Mouse (Mus musculus) thymus, postnatal 10 days (tissue): ENCODE measurements around the gene Prss3.
"Not testable (repeated sequence)": the region's sequence is repeated elsewhere in the genome, so short reads cannot be mapped to it uniquely, and the experiment has no call there.

Experiments
- DNase-seq, 2 experiments: peaks; one replicate each; pipeline ENCODE4 v3.0.0; 2021; ENCODE audit warnings: low spot score in 2 of 2

The Prss3 gene

DNA sequence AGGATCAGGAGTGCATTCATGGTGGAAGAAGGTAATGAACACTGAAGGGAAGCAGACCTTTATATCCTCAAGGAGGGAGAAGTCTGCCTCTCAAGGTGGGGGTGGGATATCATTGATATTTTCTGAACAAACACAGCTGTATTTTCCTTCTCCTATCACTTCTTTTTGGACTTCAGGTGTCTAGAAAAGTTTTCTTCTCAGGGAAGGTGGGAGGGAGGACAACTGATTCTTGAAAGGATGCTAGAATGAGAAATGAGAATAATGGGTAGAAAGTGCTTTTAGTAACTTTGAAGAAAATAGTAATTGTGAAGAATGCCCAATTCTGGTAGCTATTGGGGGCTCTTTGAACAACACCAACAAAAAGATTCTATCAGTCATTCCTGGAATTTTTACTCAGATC lies at the start of gene Prss3:
TSS of gene Prss3 (minus strand) at position 101 of the 400 bp plus-strand sequence.
- DNase-seq, result not testable (repeated sequence)

DNA sequence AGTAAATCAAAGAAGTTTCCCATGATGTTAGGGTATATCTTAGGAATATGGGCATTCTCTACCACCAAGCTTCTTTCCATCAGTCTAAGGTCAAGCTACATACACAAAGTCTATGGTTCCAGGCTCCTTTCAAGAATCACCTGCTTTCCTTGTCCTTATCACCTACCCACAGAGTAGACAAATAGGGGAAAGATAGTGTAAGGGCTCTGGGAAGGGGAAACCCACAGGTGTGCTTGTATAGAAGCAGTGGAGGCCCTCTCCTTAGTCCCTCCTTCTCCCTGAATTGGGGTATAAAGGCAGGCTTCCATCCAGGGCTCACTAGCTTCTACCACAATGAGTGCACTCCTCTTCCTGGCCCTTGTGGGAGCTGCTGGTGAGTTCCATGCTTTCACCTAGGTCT lies 14.6 kb upstream of the Prss3 start, which contains the start of gene Gm5771:
TSS of gene Gm5771 (plus strand) at position 301 of the 400 bp plus-strand sequence.
- not testable (repeated sequence) for DNase-seq

DNA sequence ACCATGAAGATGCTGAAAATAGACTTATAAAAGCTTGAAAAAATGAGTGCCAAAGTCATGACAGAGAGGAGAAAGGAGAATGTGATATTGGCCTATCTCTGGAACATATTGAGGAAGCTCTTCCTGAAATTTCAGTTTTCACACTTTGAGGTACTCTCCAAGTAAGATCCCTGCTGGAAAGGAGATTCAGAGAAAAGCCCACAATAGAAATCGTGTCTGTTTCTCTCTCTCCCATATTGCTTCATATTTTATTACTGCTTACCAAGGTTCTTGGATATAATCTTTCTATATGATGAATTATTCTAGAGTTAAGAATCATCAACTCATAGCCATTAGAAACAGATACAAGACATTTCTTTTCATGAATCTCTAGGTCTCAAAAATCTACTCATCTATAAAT lies 14.2 kb upstream of the Prss3 start:
- not testable (repeated sequence) for DNase-seq

DNA sequence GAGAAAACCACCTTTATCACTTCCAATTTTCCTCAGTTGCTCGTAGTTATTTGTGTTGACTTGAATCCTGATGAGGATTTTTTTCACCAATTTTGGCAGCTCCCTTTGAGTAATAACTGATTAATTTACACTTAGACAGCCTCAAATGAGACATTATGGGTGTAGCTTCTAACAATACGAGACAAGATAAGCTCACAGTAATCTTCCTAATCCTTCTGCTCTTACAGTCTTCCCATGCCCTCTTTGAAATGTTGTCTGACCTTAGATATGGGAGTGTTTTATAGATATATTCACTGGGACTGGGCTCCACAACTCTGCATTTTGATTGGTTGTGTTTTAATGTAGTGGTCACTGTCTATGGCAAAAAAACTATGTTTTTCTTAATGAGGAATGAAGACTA lies 9.3 kb upstream of the Prss3 start:
- DNase-seq, result no peak

DNA sequence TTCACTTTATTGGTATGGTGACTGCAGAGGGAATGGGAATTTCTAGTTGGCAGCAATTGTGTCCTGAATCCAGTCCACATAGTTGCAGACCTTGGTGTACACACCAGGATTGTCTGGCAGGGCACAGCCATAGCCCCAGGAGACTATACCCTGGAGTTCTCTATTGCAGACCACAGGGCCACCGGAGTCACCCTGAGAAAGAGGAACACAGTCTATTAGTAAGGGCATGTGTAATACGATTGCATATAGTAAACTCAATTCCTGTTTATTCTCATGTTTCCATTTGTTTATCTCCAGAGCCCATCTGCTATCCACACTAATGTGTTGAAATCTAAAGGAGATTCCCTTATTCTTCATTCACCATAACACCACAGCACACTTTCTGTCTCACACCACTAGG lies 3.7 kb downstream of the Prss3 start:
- DNase-seq, result not testable (repeated sequence)

DNA sequence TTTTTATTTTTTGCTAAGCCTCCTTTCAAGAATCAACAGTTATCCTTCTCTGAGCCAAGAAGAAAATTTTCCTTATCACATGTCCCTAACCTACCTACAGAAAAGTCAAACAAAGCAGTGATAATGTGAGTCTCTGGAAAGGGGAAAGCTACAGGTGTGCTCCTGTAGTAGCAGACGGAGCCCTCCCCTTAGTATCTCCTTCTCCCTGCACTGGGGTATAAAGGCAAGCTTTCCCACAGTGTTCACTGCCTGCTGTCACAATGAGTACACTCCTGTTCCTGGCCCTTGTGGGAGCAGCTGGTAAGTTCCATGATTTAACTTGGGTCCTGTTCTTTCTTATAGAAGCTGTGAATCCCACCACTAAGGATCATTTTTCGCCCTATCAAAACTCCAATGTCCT lies 23.5 kb downstream of the Prss3 start, which contains the start of gene Try10:
TSS of gene Try10 (plus strand) at position 174 of the 400 bp plus-strand sequence.
- no peak for DNase-seq
